Mouse (Mus musculus) lung, adult 2 months (tissue): Measurements from ENCODE around the gene Snrpd3. TPM values are rescaled to one million over a fixed set of nuclear protein-coding genes. Genes with fewer than 3 reads are reported as not detected.
"Not testable (repeated sequence)": the region's sequence is repeated elsewhere in the genome, so short reads cannot be mapped to it uniquely, and the experiment has no call there.

Experiments used
- DNase-seq: peaks from one replicate; pipeline ENCODE4 v3.0.0; 2022
- H3K4me1 ChIP-seq: fragments of 200-500 bp; 2 replicates; pipeline ENCODE4 v1.6.1; 2011; ENCODE audit warnings: low read length; ENCODE audit not compliant: control insufficient read depth, insufficient read depth
- H3K4me3 ChIP-seq: fragments of 200-500 bp; replicated peaks from 2 replicates; pipeline ENCODE3; 2011; ENCODE audit warnings: low read depth, mild to moderate bottlenecking, control low read depth, low read length; ENCODE audit errors: extremely low read depth
- CTCF ChIP-seq: fragments of 200-500 bp; IDR thresholded peaks from 2 replicates; pipeline ENCODE4 v1.5.1; 2011; ENCODE audit warnings: mild to moderate bottlenecking, low read length, control low read depth; ENCODE audit not compliant: insufficient read depth
- POLR2A ChIP-seq: fragments of 200-500 bp; IDR thresholded peaks from 2 replicates; pipeline ENCODE4 v1.6.1; 2011; ENCODE audit warnings: low read depth, mild to moderate bottlenecking, control low read depth, low read length, borderline replicate concordance; ENCODE audit errors: extremely low read depth
- WGBS: fragments of 180-500 bp; shearing (Covaris S2); methylation state at CpG from one replicate; pipeline ENCODE4 v1.1.7; 2018; 5-methylcytosine and 5-hydroxymethylcytosine counted together
- polyA plus RNA-seq: library from polyadenylated mRNA; depleted of rRNA; stranded (reverse); fragments of >200 nt; gene quantifications from 2 replicates; pipeline ENCODE4 v1.2.3, GENCODE M21; 2012

Snrpd3 gene
- polyA plus RNA-seq, 1 experiment: 17.2 TPM

GRCm38 (mm10) chr10:75484767-75485166 is 32.6 kb upstream of the Snrpd3 start:
- DNase-seq: no peak
- no peaks in the 10 kb centered on the region for H3K4me1 ChIP-seq
- no peak overlapping the region for H3K4me3 ChIP-seq
- no peak for TF ChIP-seq POLR2A
- no peak for TF ChIP-seq CTCF
- 34% methylated on average over 6 of the region's 6 CpGs for WGBS

- no peak for TF ChIP-seq POLR2A
- peak; percentile 71 for TF ChIP-seq CTCF
- 50% methylated on average over 9 of the region's 9 CpGs for WGBS
Measured at GRCm38 (mm10) chr10:75486086-75486979, 31.0 kb upstream of the Snrpd3 start.

GRCm38 (mm10) chr10:75487131-75487530 is 30.2 kb upstream of the Snrpd3 start:
- WGBS: 65% methylated on average over 3 of the region's 3 CpGs

More at GRCm38 (mm10) chr10:75486086-75486979, 31.0 kb upstream of the Snrpd3 start:
- H3K4me3 ChIP-seq: no peak overlapping the region
- peak; percentile 75 for DNase-seq
- H3K4me1 ChIP-seq: no peaks in the 10 kb centered on the region

GRCm38 (mm10) chr10:75489522-75489921 is 27.8 kb upstream of the Snrpd3 start:
- no peak for TF ChIP-seq POLR2A
- TF ChIP-seq CTCF: no peak
- no peaks in the 10 kb centered on the region for H3K4me1 ChIP-seq
- 61% methylated on average over 2 of the region's 2 CpGs for WGBS
- H3K4me3 ChIP-seq: no peak overlapping the region
- no peak for DNase-seq

More at GRCm38 (mm10) chr10:75487131-75487530, 30.2 kb upstream of the Snrpd3 start:
- H3K4me1 ChIP-seq: no peaks in the 10 kb centered on the region
- no peak for TF ChIP-seq CTCF
- no peak for TF ChIP-seq POLR2A
- no peak for DNase-seq
- H3K4me3 ChIP-seq: no peak overlapping the region

- WGBS: 82% methylated on average over 2 of the region's 2 CpGs
- no peak overlapping the region for H3K4me3 ChIP-seq
- DNase-seq: no peak
- no peaks in the 10 kb centered on the region for H3K4me1 ChIP-seq
- TF ChIP-seq POLR2A: no peak
- TF ChIP-seq CTCF: no peak
Measured at GRCm38 (mm10) chr10:75490731-75491130, 26.6 kb upstream of the Snrpd3 start.

- 52% methylated on average over 3 of the region's 3 CpGs for WGBS
- no peak for DNase-seq
- TF ChIP-seq POLR2A (no peak), CTCF (no peak)
- Histone ChIP-seq H3K4me3 (no peak overlapping the region), H3K4me1 (no peaks in the 10 kb centered on the region)
Measured at GRCm38 (mm10) chr10:75491234-75491935, 26.0 kb upstream of the Snrpd3 start.

GRCm38 (mm10) chr10:75491936-75492262 is 25.5 kb upstream of the Snrpd3 start:
- 15% methylated on average over 2 of the region's 2 CpGs for whole genome bisulfite sequencing
- Histone ChIP-seq H3K4me1 (no peaks in the 10 kb centered on the region), H3K4me3 (no peak overlapping the region)
- no peak for DNase-seq
- TF ChIP-seq CTCF: no peak
- TF ChIP-seq POLR2A: no peak

- Histone ChIP-seq H3K4me3 (no peak overlapping the region), H3K4me1 (no peaks in the 10 kb centered on the region)
- TF ChIP-seq CTCF: no peak
- no peak for TF ChIP-seq POLR2A
- 50% methylated on average over 6 of the region's 6 CpGs for WGBS
- no peak for DNase-seq
Measured at GRCm38 (mm10) chr10:75495304-75495703, 22.0 kb upstream of the Snrpd3 start.

GRCm38 (mm10) chr10:75495921-75496320 is 21.4 kb upstream of the Snrpd3 start:
- H3K4me3 ChIP-seq: no peak overlapping the region
- TF ChIP-seq CTCF (no peak), POLR2A (no peak)
- no peak for DNase-seq
- H3K4me1 ChIP-seq: no peaks in the 10 kb centered on the region

- WGBS: 71% methylated on average over 7 of the region's 7 CpGs
- not testable (repeated sequence) for DNase-seq
Measured at GRCm38 (mm10) chr10:75499214-75499613, 18.1 kb upstream of the Snrpd3 start.

GRCm38 (mm10) chr10:75499791-75500190 is 17.6 kb upstream of the Snrpd3 start:
- no peak for DNase-seq
- TF ChIP-seq POLR2A (no peak), CTCF (no peak)
- 51% methylated on average over 3 of the region's 3 CpGs for WGBS
- Histone ChIP-seq H3K4me1 (no peaks in the 10 kb centered on the region; the same call in 1 of the 2 replicates), H3K4me3 (no peak overlapping the region)

More at GRCm38 (mm10) chr10:75499214-75499613, 18.1 kb upstream of the Snrpd3 start:
- not testable (repeated sequence) for H3K4me3 ChIP-seq, H3K4me1 ChIP-seq
